8 mouse cellular contexts compared by ENCODE assay signal in the genomic region with DNA sequence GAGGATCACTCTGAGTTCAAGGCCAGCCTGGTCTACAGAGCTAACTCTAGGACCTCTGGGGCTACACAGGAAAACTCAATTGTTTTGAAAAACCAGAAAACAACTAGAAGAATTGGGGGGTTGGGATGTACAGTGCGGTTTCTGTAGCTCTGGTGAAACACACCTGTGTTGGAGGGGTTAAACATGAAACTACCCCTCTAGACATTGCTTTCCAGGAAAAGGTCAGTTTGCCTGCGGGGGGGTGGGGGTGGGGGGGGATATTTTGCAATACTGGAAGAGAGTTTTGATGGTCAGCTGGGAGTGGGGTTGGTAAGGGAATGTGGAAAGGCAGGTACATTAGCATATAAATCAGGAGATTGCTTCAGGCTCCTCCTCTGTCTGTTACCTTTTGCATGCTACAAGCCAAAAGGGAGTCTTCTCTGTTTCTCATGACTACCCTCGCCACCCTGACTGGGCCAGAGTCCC. TPM values are rescaled to one million over a fixed set of nuclear protein-coding genes. Genes with fewer than 3 reads are reported as not detected.
DNase-seq lines count a peak whose midpoint lies in the region; ATAC-seq lines count a peak whose summit lies in the region.
"Had no signal": no experiment of that assay in that cellular context is flagged by ENCODE, and none has a peak within 500 bp of the region (broad histone marks: within the 10 kb centered on the region; RNA-seq: fewer than 3 reads in every experiment).

No protein-coding gene starts in this region.

- peak overlapping the region; percentile 89 for H3K27ac ChIP-seq in lung, embryonic 16.5 days (ENCODE audit: low read length)
- H3K27ac ChIP-seq in forebrain, embryonic 12.5 days = peak overlapping the region; percentile 72; the same call in 1 of the 2 replicates
- H3K27ac ChIP-seq in limb, embryonic 11.5 days (replicated peaks; ENCODE audit: low read depth, low read length) = no peak overlapping the region
- 0 out of 2 replicates have a peak overlapping the region, but pooled peaks have one; percentile 58 for H3K27ac ChIP-seq in neural tube, embryonic 15.5 days (replicated peaks)

- H3K4me1 ChIP-seq in lung, embryonic 16.5 days (replicated peaks; ENCODE audit: control insufficient read depth, insufficient read depth, low read length) = peaks cover 28% of the 10 kb centered on the region
- peaks cover 48% of the 10 kb centered on the region for H3K4me1 ChIP-seq in forebrain, embryonic 12.5 days
- peaks cover 4% of the 10 kb centered on the region for H3K4me1 ChIP-seq in limb, embryonic 11.5 days (ENCODE audit: control insufficient read depth, insufficient read depth, low read length)
- peaks cover 41% of the 10 kb centered on the region for H3K4me1 ChIP-seq in neural tube, embryonic 15.5 days

- no peak for ATAC-seq in lung, embryonic 16.5 days (ENCODE audit: low read depth)
- ATAC-seq in forebrain, embryonic 12.5 days (ENCODE audit: low FRiP score) = no peak
- no peak for ATAC-seq in limb, embryonic 11.5 days (ENCODE audit: insufficient number of reproducible peaks, low FRiP score, low TSS enrichment, low read depth)
- no peak for ATAC-seq in neural tube, embryonic 15.5 days (ENCODE audit: low FRiP score)

- 65% methylated on average over 3 of the region's 3 CpGs for WGBS in lung, embryonic 16.5 days
- WGBS in forebrain, embryonic 12.5 days = 67% methylated on average over 3 of the region's 3 CpGs
- 68% methylated on average over 3 of the region's 3 CpGs for WGBS in limb, embryonic 11.5 days
- 65% methylated on average over 3 of the region's 3 CpGs for WGBS in neural tube, embryonic 15.5 days

- H3K9me3 ChIP-seq in lung, embryonic 16.5 days (ENCODE audit: control insufficient read depth, low read length) = no peaks in the 10 kb centered on the region
- H3K9me3 ChIP-seq in forebrain, embryonic 12.5 days = no peaks in the 10 kb centered on the region
- no peaks in the 10 kb centered on the region for H3K9me3 ChIP-seq in limb, embryonic 11.5 days (ENCODE audit: control insufficient read depth, low read length)
- H3K9me3 ChIP-seq in neural tube, embryonic 15.5 days (replicated peaks) = no peaks in the 10 kb centered on the region

- H3K27me3 ChIP-seq in lung, embryonic 16.5 days (ENCODE audit: control insufficient read depth, insufficient read depth, low read depth, low read length) = no peaks in the 10 kb centered on the region
- no peaks in the 10 kb centered on the region for H3K27me3 ChIP-seq in forebrain, embryonic 12.5 days
- no peaks in the 10 kb centered on the region for H3K27me3 ChIP-seq in limb, embryonic 11.5 days (ENCODE audit: control insufficient read depth, insufficient read depth, low read length)
- no peaks in the 10 kb centered on the region for H3K27me3 ChIP-seq in neural tube, embryonic 15.5 days (replicated peaks)

- peak overlapping the region; percentile 61 for H3K9ac ChIP-seq in lung, embryonic 16.5 days (ENCODE audit: low read length)
- 0 out of 2 replicates have a peak overlapping the region, but pooled peaks have one; percentile 13 for H3K9ac ChIP-seq in forebrain, embryonic 12.5 days
- H3K9ac ChIP-seq in limb, embryonic 11.5 days (ENCODE audit: low read length) = no peak overlapping the region
- no peak overlapping the region for H3K9ac ChIP-seq in neural tube, embryonic 15.5 days (replicated peaks)

- H3K4me3 ChIP-seq in lung, embryonic 16.5 days (ENCODE audit: low read length) = peak overlapping the region; percentile 47; the same call in 1 of the 2 replicates
- peak overlapping the region; percentile 17; the same call in 1 of the 2 replicates for H3K4me3 ChIP-seq in forebrain, embryonic 12.5 days (replicated peaks)
- H3K4me3 ChIP-seq in limb, embryonic 11.5 days (ENCODE audit: low read depth, low read length) = no peak overlapping the region
- peak overlapping the region; percentile 23; the same call in 1 of the 2 replicates for H3K4me3 ChIP-seq in neural tube, embryonic 15.5 days (replicated peaks)

- DNase-seq in lung, postnatal 10 days = no peak
- DNase-seq in limb, embryonic 11.5 days (ENCODE audit: low spot score) = no peak
- DNase-seq in adrenal gland, adult 8-10 months = no peak
- no peak for DNase-seq in layer of hippocampus, postnatal 36 days

- H3K4me2 ChIP-seq in lung, embryonic 16.5 days (ENCODE audit: low read depth, low read length) = peak overlapping the region; percentile 82
- peak overlapping the region; percentile 47; the same call in 1 of the 2 replicates for H3K4me2 ChIP-seq in forebrain, embryonic 12.5 days
- H3K4me2 ChIP-seq in limb, embryonic 11.5 days (ENCODE audit: low read depth, severe bottlenecking) = peak overlapping the region; percentile 23; the same call in 1 of the 2 replicates
- peak overlapping the region; percentile 55 for H3K4me2 ChIP-seq in neural tube, embryonic 15.5 days

- no peaks in the 10 kb centered on the region for H3K36me3 ChIP-seq in lung, embryonic 16.5 days (ENCODE audit: control insufficient read depth, insufficient read depth, low read length)
- no peaks in the 10 kb centered on the region for H3K36me3 ChIP-seq in forebrain, embryonic 12.5 days (replicated peaks)
- H3K36me3 ChIP-seq in limb, embryonic 11.5 days (ENCODE audit: control insufficient read depth, insufficient read depth, low read length) = no peaks in the 10 kb centered on the region
- H3K36me3 ChIP-seq in neural tube, embryonic 15.5 days = no peaks in the 10 kb centered on the region

RNA-seq across cellular contexts. Expression of gene Zfp219, which starts 1.7 kb away (rescaled TPM):
- 20.1 and 20.8 TPM in 2 replicates for polyA plus RNA-seq in lung, embryonic 16.5 days (2015; fragmentation: Nextera tagmentation; extraction: Ambion mirVana)
- polyA plus RNA-seq in forebrain, embryonic 12.5 days (2016; fragmentation: Nextera tagmentation; extraction: Ambion mirVana) = 97.1 and 101 TPM in 2 replicates
- polyA plus RNA-seq in limb, embryonic 11.5 days (2014; fragmentation: Nextera tagmentation; extraction: Ambion mirVana) = 51.6 and 52.0 TPM in 2 replicates
- polyA plus RNA-seq in neural tube, embryonic 15.5 days (2015; fragmentation: Nextera tagmentation; extraction: Ambion mirVana) = 25.3 and 28.6 TPM in 2 replicates
- 10 to 100 TPM; 52.7 to 86.6 (median 71.6) TPM for total RNA-seq in adrenal gland, adult 8-10 months (2022)
- 10 to 100 TPM; 42.5 to 44.4 TPM for total RNA-seq in layer of hippocampus, postnatal 36 days (2021)

RNA-seq across cellular contexts. Expression of gene Tmem253, which starts 6.8 kb away (rescaled TPM):
- polyA plus RNA-seq in lung, embryonic 16.5 days (2015; fragmentation: Nextera tagmentation; extraction: Ambion mirVana) = 0.21 and 0.34 TPM in 2 replicates
- polyA plus RNA-seq in forebrain, embryonic 12.5 days (2016; fragmentation: Nextera tagmentation; extraction: Ambion mirVana) = 1.1 TPM in 2 replicates
- 0.60 and 1.3 TPM in 2 replicates for polyA plus RNA-seq in limb, embryonic 11.5 days (2014; fragmentation: Nextera tagmentation; extraction: Ambion mirVana)
- polyA plus RNA-seq in neural tube, embryonic 15.5 days (2015; fragmentation: Nextera tagmentation; extraction: Ambion mirVana) = 0.88 and 1.4 TPM in 2 replicates
- 1 to 10 TPM; 1.1 to 2.2 (median 1.6) TPM for total RNA-seq in adrenal gland, adult 8-10 months (2022)
- total RNA-seq in layer of hippocampus, postnatal 36 days (2021) = under 1 TPM in 1 of 2 experiments, not detected in 1; 0.65 TPM

RNA-seq across cellular contexts. Expression of gene Olfr221, which starts 20.0 kb away (rescaled TPM):
- not detected in 2 replicates for polyA plus RNA-seq in lung, embryonic 16.5 days (2015; fragmentation: Nextera tagmentation; extraction: Ambion mirVana)
- polyA plus RNA-seq in forebrain, embryonic 12.5 days (2016; fragmentation: Nextera tagmentation; extraction: Ambion mirVana) = not detected in 2 replicates
- polyA plus RNA-seq in limb, embryonic 11.5 days (2014; fragmentation: Nextera tagmentation; extraction: Ambion mirVana) = not detected in 2 replicates
- not detected in 2 replicates for polyA plus RNA-seq in neural tube, embryonic 15.5 days (2015; fragmentation: Nextera tagmentation; extraction: Ambion mirVana)
- not detected for total RNA-seq in adrenal gland, adult 8-10 months (2022)
- total RNA-seq in layer of hippocampus, postnatal 36 days (2021) = not detected
- polyA plus RNA-seq: inflammation-experienced regulatory T-cells, adult 6 months had no signal

RNA-seq across cellular contexts. Expression of gene Arhgef40, which starts 37.8 kb away (rescaled TPM):
- polyA plus RNA-seq in lung, embryonic 16.5 days (2015; fragmentation: Nextera tagmentation; extraction: Ambion mirVana) = 95.0 and 98.4 TPM in 2 replicates
- 116 and 117 TPM in 2 replicates for polyA plus RNA-seq in forebrain, embryonic 12.5 days (2016; fragmentation: Nextera tagmentation; extraction: Ambion mirVana)
- polyA plus RNA-seq in limb, embryonic 11.5 days (2014; fragmentation: Nextera tagmentation; extraction: Ambion mirVana) = 154 and 158 TPM in 2 replicates
- 71.3 and 82.7 TPM in 2 replicates for polyA plus RNA-seq in neural tube, embryonic 15.5 days (2015; fragmentation: Nextera tagmentation; extraction: Ambion mirVana)
- total RNA-seq in adrenal gland, adult 8-10 months (2022) = 10 to 100 TPM; 40.7 to 74.9 (median 57.2) TPM
- total RNA-seq in layer of hippocampus, postnatal 36 days (2021) = 10 to 100 TPM; 31.4 to 39.9 TPM

Comparison
In these comparisons a context has a peak if more than half of its experiments do, and no peak if none do; other contexts are left out.
1. H3K4me2 ChIP-seq: peak in every context shown above with its lines; median percentile 82 in lung, embryonic 16.5 days; 55 in neural tube, embryonic 15.5 days; 47 in forebrain, embryonic 12.5 days; 23 in limb, embryonic 11.5 days.
2. H3K9ac ChIP-seq: peak in lung, embryonic 16.5 days (single experiment) and forebrain, embryonic 12.5 days (single experiment); none in limb, embryonic 11.5 days (single experiment) and neural tube, embryonic 15.5 days (single experiment).